ENCODE assay signal across 8 mouse cellular contexts in genomic region chr7:27337175-27337853, GRCm38 (mm10). TPM values are rescaled to one million over a fixed set of nuclear protein-coding genes. Genes with fewer than 3 reads are reported as not detected.
A peak's percentile ranks its signal among the peaks of the same experiment; 100 is the strongest.
DNase-seq lines count a peak whose midpoint lies in the region; ATAC-seq and TF ChIP-seq lines count a peak whose summit lies in the region.

Gene Ltbp4 (minus strand): TSS chr7:27337692.

- peak; percentile 34 for ATAC-seq in embryonic facial prominence, embryonic 14.5 days (ENCODE audit: low read depth)
- no peak for ATAC-seq in heart, embryonic 16.5 days (replicated peaks; ENCODE audit: extremely low read depth, insufficient read depth, low FRiP score)
- 0 out of 2 replicates have a peak, but pooled peaks have one; percentile 5 for ATAC-seq in lung, embryonic 16.5 days (ENCODE audit: low read depth)
- peak; percentile 66 for ATAC-seq in stomach, postnatal 0 days (ENCODE audit: low FRiP score, low TSS enrichment)

- WGBS in embryonic facial prominence, embryonic 14.5 days, result 1% methylated on average over 34 of the region's 36 CpGs
- 1% methylated on average over 36 of the region's 36 CpGs for WGBS in heart, embryonic 16.5 days
- WGBS in lung, embryonic 16.5 days, result 1% methylated on average over 36 of the region's 36 CpGs
- 3% methylated on average over 35 of the region's 36 CpGs for WGBS in stomach, postnatal 0 days

- no peak for DNase-seq in urinary bladder, adult 2 months (ENCODE audit: low spot score)
- DNase-seq in urinary bladder, postnatal 4 days (ENCODE audit: low spot score in 2 of 2), result no peak
- peak; percentile 81 for DNase-seq in embryonic facial prominence, embryonic 14.5 days (ENCODE audit: low spot score)
- DNase-seq in kidney, postnatal 25 days, result peak; percentile 83 to 96
- DNase-seq in stomach, postnatal 0 days (ENCODE audit: low spot score), result peak; percentile 79
- no peak for DNase-seq in ovary, postnatal 36 days (ENCODE audit: low spot score)

- H3K9me3 ChIP-seq in embryonic facial prominence, embryonic 14.5 days (ENCODE audit: control insufficient read depth, low read length), result no peaks in the 10 kb centered on the region
- H3K9me3 ChIP-seq in heart, embryonic 16.5 days (replicated peaks; ENCODE audit: control insufficient read depth, low read length), result no peaks in the 10 kb centered on the region
- no peaks in the 10 kb centered on the region for H3K9me3 ChIP-seq in lung, embryonic 16.5 days (ENCODE audit: control insufficient read depth, low read length)
- no peaks in the 10 kb centered on the region for H3K9me3 ChIP-seq in stomach, postnatal 0 days (ENCODE audit: control insufficient read depth, low read length)

- no peak for TF ChIP-seq EP300 in stomach, postnatal 0 days (optimal IDR thresholded peaks at IDR 0.05)

- peak; percentile 4; the same call in 1 of the 2 replicates for TF ChIP-seq CTCF in stomach, postnatal 0 days (IDR thresholded peaks at IDR 0.05; ENCODE audit: low read depth)

- H3K4me2 ChIP-seq in embryonic facial prominence, embryonic 14.5 days (ENCODE audit: low read depth, low read length), result peak within 1 kb of the TSS; percentile 81
- H3K4me2 ChIP-seq in heart, embryonic 16.5 days (ENCODE audit: low read depth, low read length), result peak within 1 kb of the TSS; percentile 65
- H3K4me2 ChIP-seq in lung, embryonic 16.5 days (ENCODE audit: low read depth, low read length), result peak within 1 kb of the TSS; percentile 67
- H3K4me2 ChIP-seq in stomach, postnatal 0 days (replicated peaks; ENCODE audit: low read depth), result peak within 1 kb of the TSS; percentile 65

- peak within 1 kb of the TSS; percentile 40 for H3K4me3 ChIP-seq in embryonic facial prominence, embryonic 14.5 days (ENCODE audit: low read depth, low read length)
- H3K4me3 ChIP-seq in heart, embryonic 16.5 days (ENCODE audit: low read length), result peak within 1 kb of the TSS; percentile 43
- H3K4me3 ChIP-seq in lung, embryonic 16.5 days (ENCODE audit: low read length), result peak within 1 kb of the TSS; percentile 43
- H3K4me3 ChIP-seq in stomach, postnatal 0 days (ENCODE audit: low read depth, low read length), result peak within 1 kb of the TSS; percentile 39

- peaks cover 38% of the 10 kb centered on the region for H3K27me3 ChIP-seq in embryonic facial prominence, embryonic 14.5 days (replicated peaks; ENCODE audit: control insufficient read depth, insufficient read depth, low read length)
- H3K27me3 ChIP-seq in heart, embryonic 16.5 days (ENCODE audit: control insufficient read depth, insufficient read depth, low read length), result peaks cover 72% of the 10 kb centered on the region
- H3K27me3 ChIP-seq in lung, embryonic 16.5 days (ENCODE audit: control insufficient read depth, insufficient read depth, low read depth, low read length), result peaks cover 53% of the 10 kb centered on the region
- no peaks in the 10 kb centered on the region for H3K27me3 ChIP-seq in stomach, postnatal 0 days (ENCODE audit: control insufficient read depth, insufficient read depth, low read length)

- peaks cover 24% of the 10 kb centered on the region for H3K4me1 ChIP-seq in embryonic facial prominence, embryonic 14.5 days (ENCODE audit: control insufficient read depth, insufficient read depth, low read length)
- peaks cover 29% of the 10 kb centered on the region for H3K4me1 ChIP-seq in heart, embryonic 16.5 days (ENCODE audit: control insufficient read depth, insufficient read depth, low read length)
- H3K4me1 ChIP-seq in lung, embryonic 16.5 days (replicated peaks; ENCODE audit: control insufficient read depth, insufficient read depth, low read length), result peaks cover 32% of the 10 kb centered on the region
- peaks cover 5% of the 10 kb centered on the region; the same call in 1 of the 2 replicates for H3K4me1 ChIP-seq in stomach, postnatal 0 days (replicated peaks; ENCODE audit: control insufficient read depth, insufficient read depth)

- peak within 1 kb of the TSS; percentile 19 for H3K27ac ChIP-seq in embryonic facial prominence, embryonic 14.5 days (replicated peaks; ENCODE audit: low read depth, low read length)
- no peak within 1 kb of the TSS for H3K27ac ChIP-seq in heart, embryonic 16.5 days (ENCODE audit: low read length)
- no peak within 1 kb of the TSS for H3K27ac ChIP-seq in lung, embryonic 16.5 days (ENCODE audit: low read length)
- no peak within 1 kb of the TSS for H3K27ac ChIP-seq in stomach, postnatal 0 days (replicated peaks)

- H3K36me3 ChIP-seq in embryonic facial prominence, embryonic 14.5 days (ENCODE audit: control insufficient read depth, insufficient read depth, low read length), result 0 out of 2 replicates have a peak, but pooled peaks cover 5% of the 10 kb centered on the region
- peaks cover 2% of the 10 kb centered on the region for H3K36me3 ChIP-seq in heart, embryonic 16.5 days (ENCODE audit: control insufficient read depth, insufficient read depth)
- H3K36me3 ChIP-seq in lung, embryonic 16.5 days (ENCODE audit: control insufficient read depth, insufficient read depth, low read length), result 0 out of 2 replicates have a peak, but pooled peaks cover under 1% of the 10 kb centered on the region
- H3K36me3 ChIP-seq in stomach, postnatal 0 days (ENCODE audit: control insufficient read depth, insufficient read depth, low read length), result peaks cover 2% of the 10 kb centered on the region; the same call in 1 of the 2 replicates

- H3K9ac ChIP-seq in embryonic facial prominence, embryonic 14.5 days (ENCODE audit: low read depth, low read length), result peak within 1 kb of the TSS; percentile 38
- H3K9ac ChIP-seq in heart, embryonic 16.5 days (ENCODE audit: low read length), result peak within 1 kb of the TSS; percentile 53
- peak within 1 kb of the TSS; percentile 59 for H3K9ac ChIP-seq in lung, embryonic 16.5 days (ENCODE audit: low read length)
- H3K9ac ChIP-seq in stomach, postnatal 0 days (ENCODE audit: low read length), result peak within 1 kb of the TSS; percentile 45; the same call in 1 of the 2 replicates

RNA-seq across cellular contexts. Expression of gene Ltbp4, which starts in this region (rescaled TPM):
- polyA plus RNA-seq in urinary bladder, adult 2 months (2012; rRNA removed), result 176 and 335 TPM in 2 replicates
- polyA plus RNA-seq in embryonic facial prominence, embryonic 14.5 days (2014; fragmentation: Nextera tagmentation; extraction: Ambion mirVana), result 74.2 and 74.8 TPM in 2 replicates
- polyA plus RNA-seq in heart, embryonic 16.5 days (2015; fragmentation: Nextera tagmentation; extraction: Ambion mirVana), result 63.5 and 86.0 TPM in 2 replicates
- 107 and 127 TPM in 2 replicates for polyA plus RNA-seq in lung, embryonic 16.5 days (2015; fragmentation: Nextera tagmentation; extraction: Ambion mirVana)
- 81.0 and 94.8 TPM in 2 replicates for polyA plus RNA-seq in stomach, postnatal 0 days (2015; fragmentation: Nextera tagmentation; extraction: Ambion mirVana)

Comparison
In these comparisons a context has a peak if more than half of its experiments do, and no peak if none do; other contexts are left out.
1. DNase-seq: peak in embryonic facial prominence, embryonic 14.5 days (single experiment), kidney, postnatal 25 days (2 of 2) and stomach, postnatal 0 days (single experiment); none in urinary bladder, adult 2 months (single experiment), urinary bladder, postnatal 4 days (0 of 2) and ovary, postnatal 36 days (single experiment).
2. Peak in every context shown above with its lines, with median percentiles within 50 percentile points of each other: H3K4me2 ChIP-seq, H3K4me3 ChIP-seq and H3K9ac ChIP-seq.